Mouse (Mus musculus) heart, postnatal 0 days (tissue): ENCODE results near the gene Syf2. TPM values are rescaled to one million over a fixed set of nuclear protein-coding genes. Genes with fewer than 3 reads are reported as not detected.
A peak's percentile ranks its signal among the peaks of the same experiment; 100 is the strongest.

Source experiments
- ATAC-seq: fragments of 200-750 bp; cut with Nextera tagmentation; 2 replicates; pipeline ENCODE4 v1.8.0; 2017; ENCODE audit warnings: low read depth, moderate number of reproducible peaks, moderate library complexity; ENCODE audit not compliant: insufficient read depth
- DNase-seq: peaks from one replicate; pipeline ENCODE4 v3.0.0-alpha.2; 2016; ENCODE audit warnings: low spot score
- H3K27ac ChIP-seq: fragments of 300-500 bp; sonication (generic); 2 replicates; pipeline ENCODE4 v1.5.1; 2014; ENCODE audit warnings: low read depth, mild to moderate bottlenecking
- H3K27me3 ChIP-seq: fragments of 300-500 bp; sonication (generic); 2 replicates; pipeline ENCODE4 v1.6.1; 2014; ENCODE audit warnings: low read length, mixed read lengths; ENCODE audit not compliant: control insufficient read depth, insufficient read depth
- H3K36me3 ChIP-seq: fragments of 300-500 bp; sonication (generic); replicated peaks from 2 replicates; pipeline ENCODE4 v1.6.1; 2014; ENCODE audit warnings: low read length, mixed read lengths; ENCODE audit not compliant: control insufficient read depth, insufficient read depth
- H3K4me1 ChIP-seq: fragments of 300-500 bp; sonication (generic); 2 replicates; pipeline ENCODE4 v1.6.1; 2014; ENCODE audit warnings: antibody characterized with exemption; ENCODE audit not compliant: control insufficient read depth, insufficient read depth
- H3K4me2 ChIP-seq: fragments of 300-500 bp; sonication (generic); 2 replicates; pipeline ENCODE4 v1.6.1; 2014; ENCODE audit warnings: low read depth, mild to moderate bottlenecking, low read length, moderate library complexity
- H3K4me3 ChIP-seq: fragments of 300-500 bp; sonication (generic); 2 replicates; pipeline ENCODE4 v1.5.1; 2014; ENCODE audit warnings: low read depth, low read length
- H3K9ac ChIP-seq: fragments of 300-500 bp; sonication (generic); replicated peaks from 2 replicates; pipeline ENCODE4 v1.6.1; 2014; ENCODE audit warnings: low read depth, low read length, mixed read lengths
- H3K9me3 ChIP-seq: fragments of 300-500 bp; sonication (generic); replicated peaks from 2 replicates; pipeline ENCODE4 v1.6.1; 2016; ENCODE audit warnings: low read length; ENCODE audit not compliant: control insufficient read depth
- CTCF ChIP-seq: IDR thresholded peaks from 2 replicates; pipeline ENCODE4 v1.5.1; 2016; ENCODE audit warnings: antibody characterized with exemption, control low read depth, low read depth
- EP300 ChIP-seq: IDR thresholded peaks from 2 replicates; pipeline ENCODE4 v1.6.1; 2016; ENCODE audit warnings: antibody characterized with exemption, low read depth
- WGBS: fragments of 180-500 bp; shearing (Covaris S2); extraction: QIAGEN DNeasy Blood & Tissue Kit; methylation state at CpG from one replicate; pipeline ENCODE4 v1.1.7; 2014; 5-methylcytosine and 5-hydroxymethylcytosine counted together
- polyA plus RNA-seq: library from polyadenylated mRNA; unstranded; fragments of >200 nt; fragmentation: Nextera tagmentation; extraction: Ambion mirVana; gene quantifications from 2 replicates; pipeline ENCODE4 v1.2.1, GENCODE M21; 2015
- total RNA-seq: library from RNA; depleted of rRNA; stranded (reverse); fragments of >200 nt; gene quantifications from 2 replicates; pipeline ENCODE4 v1.2.3, GENCODE M21; 2014; ENCODE audit warnings: low replicate concordance

Syf2 gene
- total and polyA plus RNA-seq, 2 experiments from 2014 or later: 19.5 to 66.8 TPM

DNA sequence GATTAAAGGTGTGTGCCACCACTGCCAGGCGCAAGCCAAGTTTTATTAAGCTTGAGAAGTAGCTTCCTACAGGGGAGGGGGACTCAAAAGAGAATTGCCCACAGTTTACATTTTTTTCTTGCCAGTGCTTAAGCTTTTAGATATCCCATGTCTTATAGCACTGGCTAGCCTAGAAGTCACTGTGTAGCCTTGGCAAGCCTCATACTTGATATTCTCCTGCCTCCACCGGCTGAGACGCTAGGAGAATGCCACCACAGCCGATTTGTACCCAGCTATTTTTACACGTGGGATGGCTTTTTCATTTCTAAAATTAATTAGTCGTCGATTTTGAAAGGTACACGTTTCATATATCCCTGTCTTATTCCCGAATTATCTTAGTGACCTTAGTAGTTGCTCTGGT, 508 bp upstream of the Syf2 start:
- Histone ChIP-seq H3K9me3 (no peaks in the 10 kb centered on the region), H3K27me3 (no peaks in the 10 kb centered on the region), H3K27ac (peak overlapping the region; percentile 81), H3K4me1 (peaks cover 8% of the 10 kb centered on the region), H3K9ac (peak overlapping the region; percentile 31; the same call in 1 of the 2 replicates), H3K36me3 (peaks cover 57% of the 10 kb centered on the region), H3K4me2 (peak overlapping the region; percentile 64), H3K4me3 (peak overlapping the region; percentile 95)
- no peak for ATAC-seq
- 14% methylated on average over 9 of the region's 9 CpGs for WGBS
- no peak for DNase-seq
- TF ChIP-seq CTCF (no peak), EP300 (no peak)

DNA sequence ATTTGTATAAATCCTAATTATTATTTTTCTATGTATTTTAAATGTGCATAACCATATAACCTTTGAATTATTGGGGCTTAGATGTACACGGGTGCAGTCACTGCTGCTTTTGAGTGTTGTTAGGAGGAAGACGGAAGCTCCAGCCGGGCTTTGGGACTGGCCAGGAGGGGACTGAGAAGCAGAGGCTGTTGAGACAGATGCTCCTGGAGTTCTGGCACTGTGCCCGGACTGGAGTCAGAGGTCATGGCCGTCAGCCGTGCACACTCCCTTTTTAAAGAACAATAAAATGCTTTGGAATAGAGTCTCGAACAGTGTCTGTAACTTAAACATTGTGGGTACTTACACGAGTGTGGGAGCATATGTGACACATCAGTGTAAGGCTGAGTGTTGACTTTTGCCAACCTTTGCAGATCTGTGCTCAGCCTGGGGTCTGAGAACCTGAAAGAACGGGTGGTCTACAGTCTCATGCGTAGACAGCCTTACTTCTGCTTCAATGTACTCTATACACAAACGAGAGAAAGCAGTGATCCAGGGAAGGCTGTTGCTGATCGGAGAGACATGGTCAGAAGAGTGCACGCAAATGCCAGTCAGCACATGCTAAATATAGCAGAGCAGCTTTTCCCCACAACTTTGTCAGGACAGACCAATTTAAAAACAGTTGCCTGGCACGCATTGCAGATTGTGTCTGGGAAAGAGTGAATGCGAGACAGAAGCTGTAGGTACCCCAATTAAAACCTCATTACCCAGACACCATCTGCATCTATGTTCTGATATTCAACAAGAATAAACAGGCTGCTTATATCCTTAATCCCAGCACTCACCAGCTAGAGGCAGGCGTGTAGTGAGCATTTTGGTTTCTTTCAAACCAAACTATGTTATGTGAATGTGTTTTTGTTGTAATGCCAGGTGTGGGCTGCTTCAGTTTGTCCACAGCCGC, 6.8 kb downstream of the Syf2 start:
- ATAC-seq: peak; percentile 77
- TF ChIP-seq EP300: 0 out of 2 replicates have a peak, but pooled peaks have one; percentile 39
- no peak for TF ChIP-seq CTCF
- Histone ChIP-seq H3K4me3 (no peak overlapping the region), H3K36me3 (peaks cover 42% of the 10 kb centered on the region), H3K27ac (peak overlapping the region; percentile 88), H3K9ac (no peak overlapping the region), H3K9me3 (no peaks in the 10 kb centered on the region), H3K27me3 (no peaks in the 10 kb centered on the region), H3K4me1 (no peaks in the 10 kb centered on the region; the same call in 1 of the 2 replicates), H3K4me2 (peak overlapping the region; percentile 52)
- DNase-seq: peak; percentile 74
- WGBS: 19% methylated on average over 17 of the region's 17 CpGs

DNA sequence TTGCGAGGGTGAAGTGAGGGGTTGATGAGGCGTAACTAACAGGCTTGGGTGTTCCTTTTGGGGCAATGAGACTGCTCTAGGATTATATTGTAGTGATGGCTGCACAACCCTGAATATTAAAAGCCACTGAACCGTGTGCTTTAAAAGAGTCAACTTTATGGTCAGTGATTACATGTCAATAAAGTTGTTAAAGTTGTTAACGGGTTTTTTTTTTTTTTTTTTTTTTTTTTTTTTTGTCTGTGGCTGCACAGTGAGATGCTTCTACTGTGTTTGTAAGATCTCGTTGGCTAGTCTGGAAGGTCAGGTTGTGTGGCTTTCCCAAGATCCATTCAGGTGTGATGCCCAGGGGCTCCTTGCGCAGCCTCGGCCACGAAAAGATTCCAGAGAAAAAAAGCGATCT, 9.2 kb downstream of the Syf2 start:
- Histone ChIP-seq H3K27ac (no peak overlapping the region), H3K27me3 (no peaks in the 10 kb centered on the region), H3K4me3 (no peak overlapping the region), H3K9ac (no peak overlapping the region), H3K4me2 (no peak overlapping the region), H3K4me1 (no peaks in the 10 kb centered on the region; the same call in 1 of the 2 replicates), H3K9me3 (no peaks in the 10 kb centered on the region), H3K36me3 (peaks cover 20% of the 10 kb centered on the region)
- DNase-seq: no peak
- ATAC-seq: no peak
- no peak for TF ChIP-seq EP300
- no peak for TF ChIP-seq CTCF
- 66% methylated on average over 9 of the region's 9 CpGs for WGBS

DNA sequence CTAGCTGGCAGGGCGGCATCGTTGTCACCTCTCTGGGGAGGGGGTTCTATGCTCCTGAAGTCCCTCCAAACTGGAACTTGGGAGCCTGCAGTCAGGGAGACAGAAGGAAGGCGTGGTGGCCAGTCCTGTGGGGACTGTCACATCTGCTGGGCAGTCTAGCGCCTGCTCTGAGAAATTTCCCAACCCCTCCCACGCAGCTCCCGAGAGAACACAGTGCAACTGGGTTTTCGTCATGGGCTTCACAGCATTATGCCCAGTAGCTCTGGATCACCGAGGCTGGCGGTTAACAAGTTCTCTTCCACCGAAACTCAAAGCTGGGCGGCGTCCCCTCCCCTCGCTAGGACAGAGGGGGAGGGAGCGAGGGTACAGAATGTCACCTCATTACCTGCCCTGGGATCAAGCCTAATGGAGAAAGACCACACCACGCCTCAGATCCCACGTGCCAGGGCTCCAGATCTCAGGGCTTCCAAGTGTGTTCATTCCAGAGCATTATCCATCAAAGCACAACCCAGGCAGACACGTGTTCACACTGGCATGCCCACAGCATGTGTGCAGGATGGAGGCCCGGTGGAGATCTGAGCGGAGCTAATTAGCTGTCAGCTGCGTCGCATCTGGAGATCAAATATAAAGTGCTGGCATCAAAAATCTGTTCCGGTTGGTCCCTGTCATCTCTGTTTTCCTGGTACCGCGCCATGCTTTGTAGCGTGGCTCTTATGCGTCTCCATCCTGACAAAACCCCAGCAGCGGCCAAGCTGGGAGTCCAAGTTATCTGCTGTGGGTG, 13.2 kb downstream of the Syf2 start:
- Histone ChIP-seq H3K4me1 (no peaks in the 10 kb centered on the region), H3K27me3 (no peaks in the 10 kb centered on the region), H3K4me2 (no peak overlapping the region), H3K27ac (no peak overlapping the region), H3K9me3 (no peaks in the 10 kb centered on the region), H3K9ac (no peak overlapping the region), H3K36me3 (no peaks in the 10 kb centered on the region), H3K4me3 (no peak overlapping the region)
- 40% methylated on average over 27 of the region's 27 CpGs for WGBS
- DNase-seq: no peak
- TF ChIP-seq CTCF (no peak), EP300 (no peak)
- ATAC-seq: no peak

DNA sequence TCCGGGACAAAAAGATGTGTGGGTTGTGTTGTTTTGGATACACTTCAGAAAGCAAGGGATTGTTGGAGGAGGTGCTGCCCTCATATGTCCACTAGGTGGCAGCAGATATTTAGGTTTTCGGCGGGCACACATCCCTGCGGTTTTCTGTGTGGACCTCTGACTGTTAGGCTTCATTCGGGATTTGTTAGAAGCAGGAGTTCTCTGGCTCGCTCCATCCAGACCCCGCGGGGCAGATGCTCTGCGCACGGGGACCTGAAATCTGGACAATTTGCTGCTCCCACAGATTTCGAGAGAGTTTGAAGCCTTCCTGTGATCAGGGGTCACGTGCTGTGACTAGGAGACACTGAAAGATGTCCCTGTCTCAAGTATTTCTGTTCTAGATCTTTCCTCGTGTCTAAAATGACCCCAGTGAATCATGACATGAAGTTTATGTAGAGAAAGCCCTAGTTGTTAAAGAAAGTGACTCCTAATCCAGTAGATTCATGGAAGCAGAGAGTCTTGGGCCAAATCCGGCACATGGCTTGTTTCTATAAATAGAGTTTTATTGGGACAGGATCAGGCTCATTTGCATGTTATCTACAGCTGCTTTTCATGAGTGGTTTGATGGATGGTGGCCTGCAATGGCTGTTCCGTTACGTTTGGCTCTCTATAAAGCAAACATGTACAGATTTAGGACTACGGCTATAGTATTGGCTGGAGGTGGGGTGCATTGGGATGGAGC, 15.5 kb downstream of the Syf2 start:
- peak; percentile 33; the same call in 1 of the 2 replicates for ATAC-seq
- Histone ChIP-seq H3K9me3 (no peaks in the 10 kb centered on the region), H3K27me3 (no peaks in the 10 kb centered on the region), H3K4me3 (peak overlapping the region; percentile 4; the same call in 1 of the 2 replicates), H3K9ac (no peak overlapping the region), H3K27ac (no peak overlapping the region), H3K36me3 (no peaks in the 10 kb centered on the region), H3K4me2 (peak overlapping the region; percentile 52), H3K4me1 (no peaks in the 10 kb centered on the region)
- WGBS: 5% methylated on average over 17 of the region's 17 CpGs
- peak; percentile 60 for DNase-seq
- TF ChIP-seq CTCF: peak; percentile 96
- TF ChIP-seq EP300: no peak
